Mouse (Mus musculus) embryonic facial prominence, embryonic 15.5 days (tissue): ENCODE measurements at regions not wholly inside any gene's neighbourhood (a gene's known extent, or its start where the extent isn't known, plus 50 kb on each side); places are given as distances from the start of the nearest gene placed in this dataset.

Experiments used
- ATAC-seq: fragments of 200-750 bp; cut with Nextera tagmentation; 2 replicates; pipeline ENCODE4 v1.8.0; 2017; ENCODE audit warnings: low read depth, moderate TSS enrichment; ENCODE audit not compliant: insufficient number of reproducible peaks, low FRiP score, low TSS enrichment
- H3K27ac ChIP-seq: fragments of 300-500 bp; sonication (generic); replicated peaks from 2 replicates; pipeline ENCODE4 v1.5.1; 2015; ENCODE audit warnings: mild to moderate bottlenecking, inconsistent platforms
- H3K27me3 ChIP-seq: fragments of 300-500 bp; sonication (generic); 2 replicates; pipeline ENCODE4 v1.6.1; 2015; ENCODE audit warnings: inconsistent platforms
- H3K36me3 ChIP-seq: fragments of 300-500 bp; sonication (generic); 2 replicates; pipeline ENCODE4 v1.6.1; 2015; ENCODE audit warnings: mild to moderate bottlenecking, inconsistent platforms
- H3K4me1 ChIP-seq: fragments of 300-500 bp; sonication (generic); 2 replicates; pipeline ENCODE4 v1.6.1; 2015; ENCODE audit warnings: inconsistent platforms
- H3K4me2 ChIP-seq: fragments of 300-500 bp; sonication (generic); replicated peaks from 2 replicates; pipeline ENCODE4 v1.6.1; 2015; ENCODE audit warnings: mild to moderate bottlenecking, inconsistent platforms
- H3K4me3 ChIP-seq: fragments of 300-500 bp; sonication (generic); replicated peaks from 2 replicates; pipeline ENCODE4 v1.5.1; 2015; ENCODE audit warnings: mild to moderate bottlenecking, inconsistent platforms
- H3K9ac ChIP-seq: fragments of 300-500 bp; sonication (generic); 2 replicates; pipeline ENCODE4 v1.6.1; 2015; ENCODE audit warnings: inconsistent platforms
- H3K9me3 ChIP-seq: fragments of 300-500 bp; sonication (generic); replicated peaks from 2 replicates; pipeline ENCODE4 v1.6.1; 2016; ENCODE audit warnings: inconsistent platforms
- WGBS: fragments of 180-500 bp; shearing (Covaris S2); methylation state at CpG from one replicate; pipeline ENCODE4 v1.1.7; 2015; 5-methylcytosine and 5-hydroxymethylcytosine counted together

DNA sequence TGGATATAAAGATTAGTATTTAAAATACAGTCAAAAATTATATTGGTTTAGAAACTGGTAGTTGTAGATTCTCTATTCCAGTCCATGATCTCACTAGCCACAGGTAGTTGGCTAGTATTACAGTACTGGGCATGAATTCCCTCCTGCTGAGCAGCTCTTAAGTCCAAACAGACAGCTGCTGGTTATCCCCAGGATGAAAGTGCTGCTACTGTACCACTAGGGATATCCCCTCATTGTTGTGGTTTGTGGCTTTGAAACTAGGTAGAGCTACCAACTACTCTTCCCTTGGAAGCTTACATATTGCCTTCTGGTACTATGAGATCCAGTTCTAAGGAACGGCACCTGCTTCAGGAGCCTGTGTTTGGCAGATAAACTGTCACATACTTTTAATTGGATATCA, 97.9 kb upstream of the Pter start:
- 91% methylated on average over 1 of the region's 1 CpGs for WGBS
- no peak for ATAC-seq
- Histone ChIP-seq H3K9ac (no peak overlapping the region), H3K9me3 (no peaks in the 10 kb centered on the region), H3K27ac (no peak overlapping the region), H3K36me3 (no peaks in the 10 kb centered on the region), H3K4me2 (no peak overlapping the region), H3K27me3 (no peaks in the 10 kb centered on the region), H3K4me1 (no peaks in the 10 kb centered on the region), H3K4me3 (no peak overlapping the region)

DNA sequence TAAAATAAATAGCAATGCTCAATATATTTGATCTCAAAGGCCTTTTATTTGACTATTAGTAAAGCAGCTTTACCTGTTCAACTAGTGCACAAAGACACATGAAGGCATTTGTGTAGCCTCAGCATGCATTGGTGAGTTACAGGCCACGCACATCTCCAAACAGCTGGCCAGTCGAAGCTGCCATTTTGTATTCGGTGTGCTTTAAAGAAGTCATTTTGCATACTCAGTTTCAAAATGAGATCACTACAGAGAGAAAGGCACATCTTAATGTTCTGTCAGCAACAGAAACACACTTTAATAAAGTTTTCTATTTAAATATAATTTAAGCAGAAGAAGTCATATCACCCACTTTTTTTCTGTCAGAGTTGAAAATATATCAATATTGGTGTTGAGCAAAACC, 90.3 kb upstream of the Pter start:
- H3K27ac ChIP-seq: no peak overlapping the region
- no peaks in the 10 kb centered on the region for H3K9me3 ChIP-seq
- H3K9ac ChIP-seq: no peak overlapping the region
- H3K4me1 ChIP-seq: no peaks in the 10 kb centered on the region
- no peaks in the 10 kb centered on the region for H3K27me3 ChIP-seq
- H3K4me2 ChIP-seq: no peak overlapping the region
- WGBS: 98% methylated on average over 3 of the region's 3 CpGs
- ATAC-seq: no peak
- no peak overlapping the region for H3K4me3 ChIP-seq
- H3K36me3 ChIP-seq: no peaks in the 10 kb centered on the region

DNA sequence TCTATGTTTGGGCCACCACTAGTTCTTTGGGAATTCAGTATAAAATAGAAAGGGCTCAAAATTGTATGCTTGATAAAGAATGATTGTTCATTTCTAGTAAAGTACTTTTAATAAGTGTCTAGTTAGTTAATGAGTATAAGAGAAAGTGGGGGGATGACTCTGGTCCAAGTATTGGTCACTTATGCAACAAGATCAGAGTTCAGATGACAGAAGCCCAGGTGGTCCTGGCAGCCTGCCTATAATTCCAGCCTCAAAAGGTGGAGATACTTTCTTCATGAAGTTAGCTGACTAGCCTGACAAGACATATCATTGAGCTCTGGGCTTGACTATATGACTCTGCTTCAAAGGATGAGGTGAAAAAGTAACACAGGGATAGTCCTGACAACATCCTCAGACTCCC, 57.3 kb upstream of the Pter start:
- Histone ChIP-seq H3K27me3 (no peaks in the 10 kb centered on the region), H3K4me2 (no peak overlapping the region), H3K9me3 (no peaks in the 10 kb centered on the region), H3K27ac (no peak overlapping the region), H3K9ac (no peak overlapping the region), H3K4me1 (no peaks in the 10 kb centered on the region), H3K4me3 (no peak overlapping the region), H3K36me3 (no peaks in the 10 kb centered on the region)
- no peak for ATAC-seq

DNA sequence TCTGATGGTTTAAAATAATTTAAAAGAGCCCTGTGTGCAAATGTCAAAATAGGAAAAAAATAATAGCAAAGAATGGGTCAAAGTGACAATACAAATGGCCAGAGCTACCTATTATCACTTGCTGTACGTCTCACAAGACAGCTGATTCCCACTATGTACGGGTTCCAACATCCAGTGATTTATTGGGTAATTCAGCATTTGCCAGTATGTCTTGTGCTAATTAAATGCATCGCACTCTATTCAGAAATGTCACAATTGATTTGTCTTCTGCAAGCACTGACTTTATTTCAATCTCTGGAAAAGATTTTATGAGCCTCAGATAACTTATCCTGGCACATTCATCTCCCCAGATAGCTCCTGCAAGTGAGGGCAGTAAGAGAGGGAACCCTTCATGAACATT, 55.1 kb upstream of the Pter start:
- no peaks in the 10 kb centered on the region for H3K27me3 ChIP-seq
- H3K27ac ChIP-seq: no peak overlapping the region
- H3K9ac ChIP-seq: no peak overlapping the region
- H3K36me3 ChIP-seq: no peaks in the 10 kb centered on the region
- no peak overlapping the region for H3K4me3 ChIP-seq
- no peak overlapping the region for H3K4me2 ChIP-seq
- no peaks in the 10 kb centered on the region for H3K4me1 ChIP-seq
- 62% methylated on average over 3 of the region's 3 CpGs for WGBS
- H3K9me3 ChIP-seq: no peaks in the 10 kb centered on the region
- ATAC-seq: no peak
